Mouse (Mus musculus): ENCODE results near the gene Dnah11. TPM values are rescaled to one million over a fixed set of nuclear protein-coding genes. Genes with fewer than 3 reads are reported as not detected.

Dnah11 gene
- polyA plus RNA-seq, 1 experiment from 2014 or later: 0.16 TPM

GRCm38 (mm10) chr12:117857884-117858283 is 341.0 kb downstream of the Dnah11 start:
- no peak overlapping the region for H3K4me2 ChIP-seq (ENCODE audit: low read depth)
- H3K4me3 ChIP-seq (ENCODE audit: low read depth, low read length): no peak overlapping the region
- H3K9me3 ChIP-seq (ENCODE audit: control insufficient read depth, low read length): no peaks in the 10 kb centered on the region
- ATAC-seq (ENCODE audit: insufficient read depth, low FRiP score, low TSS enrichment) (no peak), DNase-seq (ENCODE audit: low spot score) (no peak)
- no peak overlapping the region for H3K27ac ChIP-seq (ENCODE audit: low read depth, low read length)
- no peak overlapping the region for H3K9ac ChIP-seq (ENCODE audit: low read length)
- 88% methylated on average over 6 of the region's 6 CpGs for WGBS
- H3K36me3 ChIP-seq (ENCODE audit: control insufficient read depth, insufficient read depth, low read length): no peaks in the 10 kb centered on the region
- no peaks in the 10 kb centered on the region for H3K27me3 ChIP-seq (ENCODE audit: control insufficient read depth, insufficient read depth, low read length)
- H3K4me1 ChIP-seq (ENCODE audit: control insufficient read depth, insufficient read depth, low read length): no peaks in the 10 kb centered on the region

- no peak overlapping the region for H3K9ac ChIP-seq (ENCODE audit: low read length)
- DNase-seq (ENCODE audit: low spot score) (no peak), ATAC-seq (ENCODE audit: insufficient read depth, low FRiP score, low TSS enrichment) (no peak)
- H3K36me3 ChIP-seq (ENCODE audit: control insufficient read depth, insufficient read depth, low read length): no peaks in the 10 kb centered on the region
- WGBS: 85% methylated on average over 9 of the region's 9 CpGs
- H3K9me3 ChIP-seq (ENCODE audit: control insufficient read depth, low read length): no peaks in the 10 kb centered on the region
- H3K27ac ChIP-seq (ENCODE audit: low read depth, low read length): no peak overlapping the region
- no peak overlapping the region for H3K4me2 ChIP-seq (ENCODE audit: low read depth)
- no peaks in the 10 kb centered on the region for H3K27me3 ChIP-seq (ENCODE audit: control insufficient read depth, insufficient read depth, low read length)
- H3K4me1 ChIP-seq (ENCODE audit: control insufficient read depth, insufficient read depth, low read length): no peaks in the 10 kb centered on the region
- no peak overlapping the region for H3K4me3 ChIP-seq (ENCODE audit: low read depth, low read length)
These were observed 341.8 kb downstream of the Dnah11 start for GRCm38 (mm10) chr12:117857023-117857422.

GRCm38 (mm10) chr12:117853316-117853715 is 345.5 kb downstream of the Dnah11 start:
- peaks cover 5% of the 10 kb centered on the region; the same call in 1 of the 2 replicates for H3K4me1 ChIP-seq (ENCODE audit: control insufficient read depth, insufficient read depth, low read length)
- no peaks in the 10 kb centered on the region for H3K27me3 ChIP-seq (ENCODE audit: control insufficient read depth, insufficient read depth, low read length)
- no peaks in the 10 kb centered on the region for H3K9me3 ChIP-seq (ENCODE audit: control insufficient read depth, low read length)
- DNase-seq (ENCODE audit: low spot score) (peak; percentile 56), ATAC-seq (ENCODE audit: insufficient read depth, low FRiP score, low TSS enrichment) (peak; percentile 33; the same call in 1 of the 2 replicates)
- 33% methylated on average over 6 of the region's 6 CpGs for WGBS
- H3K36me3 ChIP-seq (ENCODE audit: control insufficient read depth, insufficient read depth, low read length): no peaks in the 10 kb centered on the region
- no peak overlapping the region for H3K9ac ChIP-seq (ENCODE audit: low read length)
- no peak overlapping the region for H3K27ac ChIP-seq (ENCODE audit: low read depth, low read length)
- no peak overlapping the region for H3K4me3 ChIP-seq (ENCODE audit: low read depth, low read length)
- no peak overlapping the region for H3K4me2 ChIP-seq (ENCODE audit: low read depth)

DNA sequence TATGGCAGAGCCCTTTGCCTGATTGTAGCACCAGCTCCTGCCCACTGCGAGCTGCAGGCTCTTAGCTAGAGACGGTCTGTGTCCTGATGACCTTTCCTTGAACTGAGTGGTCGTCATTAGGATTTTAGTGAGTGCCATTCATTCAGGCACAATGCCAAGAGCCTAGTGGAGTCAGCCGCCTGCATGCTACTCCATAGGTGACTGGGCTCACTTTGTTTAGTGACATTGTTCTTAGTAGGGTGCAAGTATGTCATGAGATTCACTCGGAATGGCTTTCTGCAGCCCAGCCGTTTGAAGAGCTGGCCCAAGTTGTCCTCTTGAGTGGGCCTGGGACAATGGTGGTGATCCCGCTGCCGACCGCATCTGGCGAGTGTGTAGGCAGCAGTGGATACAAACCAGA is 348.4 kb downstream of the Dnah11 start:
- peak; percentile 30 for DNase-seq (ENCODE audit: low spot score)
- H3K27ac ChIP-seq (ENCODE audit: low read depth, low read length): no peak overlapping the region
- no peak overlapping the region for H3K9ac ChIP-seq (ENCODE audit: low read length)
- no peak overlapping the region for H3K4me2 ChIP-seq (ENCODE audit: low read depth)
- H3K36me3 ChIP-seq (ENCODE audit: control insufficient read depth, insufficient read depth, low read length): no peaks in the 10 kb centered on the region
- peaks cover 5% of the 10 kb centered on the region for H3K4me1 ChIP-seq (ENCODE audit: control insufficient read depth, insufficient read depth, low read length)
- no peaks in the 10 kb centered on the region for H3K9me3 ChIP-seq (ENCODE audit: control insufficient read depth, low read length)
- 20% methylated on average over 10 of the region's 10 CpGs for WGBS
- 0 out of 2 replicates have a peak, but pooled peaks have one; percentile 17 for ATAC-seq (ENCODE audit: insufficient read depth, low FRiP score, low TSS enrichment)
- no peak overlapping the region for H3K4me3 ChIP-seq (ENCODE audit: low read depth, low read length)
- no peaks in the 10 kb centered on the region for H3K27me3 ChIP-seq (ENCODE audit: control insufficient read depth, insufficient read depth, low read length)

GRCm38 (mm10) chr12:117848621-117849020 is 350.2 kb downstream of the Dnah11 start:
- H3K9ac ChIP-seq (ENCODE audit: low read length): no peak overlapping the region
- H3K9me3 ChIP-seq (ENCODE audit: control insufficient read depth, low read length): no peaks in the 10 kb centered on the region
- no peak overlapping the region for H3K4me3 ChIP-seq (ENCODE audit: low read depth, low read length)
- H3K4me1 ChIP-seq (ENCODE audit: control insufficient read depth, insufficient read depth, low read length): peaks cover 8% of the 10 kb centered on the region
- no peak overlapping the region for H3K27ac ChIP-seq (ENCODE audit: low read depth, low read length)
- H3K4me2 ChIP-seq (ENCODE audit: low read depth): no peak overlapping the region
- no peaks in the 10 kb centered on the region for H3K36me3 ChIP-seq (ENCODE audit: control insufficient read depth, insufficient read depth, low read length)
- ATAC-seq (ENCODE audit: insufficient read depth, low FRiP score, low TSS enrichment) (no peak), DNase-seq (ENCODE audit: low spot score) (no peak)
- H3K27me3 ChIP-seq (ENCODE audit: control insufficient read depth, insufficient read depth, low read length): no peaks in the 10 kb centered on the region
- 94% methylated on average over 6 of the region's 6 CpGs for WGBS

GRCm38 (mm10) chr12:117844917-117845316 is 353.9 kb downstream of the Dnah11 start:
- H3K9me3 ChIP-seq (ENCODE audit: control insufficient read depth, low read length): no peaks in the 10 kb centered on the region
- H3K36me3 ChIP-seq (ENCODE audit: control insufficient read depth, insufficient read depth, low read length): no peaks in the 10 kb centered on the region
- H3K4me3 ChIP-seq (ENCODE audit: low read depth, low read length): no peak overlapping the region
- no peak for ATAC-seq (ENCODE audit: insufficient read depth, low FRiP score, low TSS enrichment)
- DNase-seq (ENCODE audit: low spot score): no peak
- H3K27ac ChIP-seq (ENCODE audit: low read depth, low read length): no peak overlapping the region
- H3K4me1 ChIP-seq (ENCODE audit: control insufficient read depth, insufficient read depth, low read length): peaks cover 4% of the 10 kb centered on the region; the same call in 1 of the 2 replicates
- 24% methylated on average over 2 of the region's 2 CpGs for WGBS
- no peaks in the 10 kb centered on the region for H3K27me3 ChIP-seq (ENCODE audit: control insufficient read depth, insufficient read depth, low read length)
- no peak overlapping the region for H3K9ac ChIP-seq (ENCODE audit: low read length)
- peak overlapping the region; percentile 32; the same call in 1 of the 2 replicates for H3K4me2 ChIP-seq (ENCODE audit: low read depth)

DNA sequence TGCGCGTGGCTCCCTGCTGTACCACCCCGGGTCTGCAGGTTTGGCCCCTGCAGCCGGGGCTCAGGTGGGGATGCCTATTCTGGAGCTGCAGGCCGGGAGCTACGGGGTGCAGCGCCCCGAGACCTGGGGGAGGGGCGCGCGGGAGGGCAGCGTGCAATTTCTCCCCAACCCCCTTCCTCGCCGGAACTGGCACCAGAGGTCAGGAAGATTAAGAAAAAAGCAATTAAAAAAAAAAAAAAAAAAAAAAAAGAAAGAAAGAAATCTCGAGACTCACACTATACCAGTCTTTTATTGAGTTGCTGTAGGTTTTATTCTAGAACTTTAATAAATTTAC is 354.8 kb downstream of the Dnah11 start:
- Histone ChIP-seq H3K27me3 (ENCODE audit: control insufficient read depth, insufficient read depth, low read length) (no peaks in the 10 kb centered on the region), H3K4me1 (ENCODE audit: control insufficient read depth, insufficient read depth, low read length) (peaks cover 4% of the 10 kb centered on the region; the same call in 1 of the 2 replicates), H3K4me3 (ENCODE audit: low read depth, low read length) (peak overlapping the region; percentile 65), H3K9me3 (ENCODE audit: control insufficient read depth, low read length) (no peaks in the 10 kb centered on the region), H3K9ac (ENCODE audit: low read length) (peak overlapping the region; percentile 77), H3K27ac (ENCODE audit: low read depth, low read length) (no peak overlapping the region), H3K4me2 (ENCODE audit: low read depth) (peak overlapping the region; percentile 95), H3K36me3 (ENCODE audit: control insufficient read depth, insufficient read depth, low read length) (no peaks in the 10 kb centered on the region)
- 1% methylated on average over 15 of the region's 15 CpGs for WGBS
- ATAC-seq (ENCODE audit: insufficient read depth, low FRiP score, low TSS enrichment) (no peak), DNase-seq (ENCODE audit: low spot score) (no peak)

DNA sequence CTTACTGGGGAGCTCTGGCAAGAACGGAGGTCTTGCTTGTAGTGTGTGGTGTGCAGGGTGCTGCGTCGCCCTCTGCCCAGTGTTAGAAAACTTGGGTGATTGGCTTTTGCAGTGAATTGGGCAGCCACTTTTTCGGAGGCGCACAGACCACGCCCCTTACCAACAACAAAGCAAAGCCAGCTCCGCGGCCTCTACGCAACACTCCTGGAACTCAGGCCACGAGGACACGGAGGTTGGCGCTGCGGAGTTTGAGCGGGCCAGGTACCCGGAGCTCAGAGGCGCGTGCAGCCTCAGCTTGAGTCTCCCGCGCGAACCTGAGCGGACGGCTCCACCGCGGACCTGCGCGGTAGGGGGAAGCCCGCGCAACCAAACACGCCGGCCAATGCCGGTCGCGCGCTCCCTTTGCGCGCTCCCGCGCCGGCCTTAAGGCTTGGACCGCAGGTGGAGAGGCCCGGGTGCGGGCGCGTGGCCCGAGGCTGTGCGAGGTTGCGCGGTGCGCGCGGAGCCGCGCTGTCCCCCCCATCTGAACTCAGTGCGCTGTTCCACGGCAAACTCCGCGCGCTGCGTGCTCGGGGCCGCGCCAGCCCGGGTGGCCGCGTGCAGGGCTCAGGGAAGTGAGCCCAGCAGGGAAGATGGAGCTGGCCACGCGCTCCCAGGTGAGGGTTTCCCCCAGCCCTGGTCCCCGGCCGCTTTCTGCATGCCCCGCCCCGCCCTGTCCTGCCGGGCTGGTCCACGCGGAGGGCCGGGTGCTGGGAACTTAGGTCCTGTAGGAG is 355.4 kb downstream of the Dnah11 start:
- H3K4me2 ChIP-seq (ENCODE audit: low read depth): peak overlapping the region; percentile 95
- no peak overlapping the region for H3K27ac ChIP-seq (ENCODE audit: low read depth, low read length)
- peak; percentile 88 for ATAC-seq (ENCODE audit: insufficient read depth, low FRiP score, low TSS enrichment)
- DNase-seq (ENCODE audit: low spot score): peak; percentile 85
- H3K4me1 ChIP-seq (ENCODE audit: control insufficient read depth, insufficient read depth, low read length): peaks cover 4% of the 10 kb centered on the region; the same call in 1 of the 2 replicates
- H3K4me3 ChIP-seq (ENCODE audit: low read depth, low read length): peak overlapping the region; percentile 65
- no peaks in the 10 kb centered on the region for H3K36me3 ChIP-seq (ENCODE audit: control insufficient read depth, insufficient read depth, low read length)
- no peaks in the 10 kb centered on the region for H3K9me3 ChIP-seq (ENCODE audit: control insufficient read depth, low read length)
- WGBS: under 1% methylated on average over 66 of the region's 75 CpGs
- peak overlapping the region; percentile 77 for H3K9ac ChIP-seq (ENCODE audit: low read length)
- no peaks in the 10 kb centered on the region for H3K27me3 ChIP-seq (ENCODE audit: control insufficient read depth, insufficient read depth, low read length)

DNA sequence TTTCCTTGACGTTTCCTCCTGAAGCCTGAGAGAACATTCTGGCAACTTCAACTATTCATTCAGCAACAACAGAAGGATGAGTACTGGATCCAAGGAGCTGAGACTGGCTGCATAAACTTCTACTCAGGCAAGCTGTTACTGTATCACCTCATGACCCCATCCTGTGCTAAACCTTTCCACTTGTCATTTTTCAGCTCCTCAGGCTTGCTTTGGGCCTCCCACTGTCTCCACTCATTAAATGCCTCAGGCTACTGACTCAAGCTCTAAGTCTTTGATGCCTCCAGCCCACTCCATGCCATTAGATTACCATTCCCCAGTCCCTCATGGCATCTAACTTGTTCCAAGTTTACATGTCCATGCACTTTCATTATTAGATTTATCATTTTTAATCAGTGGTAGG is 356.2 kb downstream of the Dnah11 start:
- Histone ChIP-seq H3K27me3 (ENCODE audit: control insufficient read depth, insufficient read depth, low read length) (no peaks in the 10 kb centered on the region), H3K4me2 (ENCODE audit: low read depth) (no peak overlapping the region; the same call in 1 of the 2 replicates), H3K27ac (ENCODE audit: low read depth, low read length) (no peak overlapping the region), H3K9ac (ENCODE audit: low read length) (no peak overlapping the region), H3K36me3 (ENCODE audit: control insufficient read depth, insufficient read depth, low read length) (no peaks in the 10 kb centered on the region), H3K4me1 (ENCODE audit: control insufficient read depth, insufficient read depth, low read length) (peaks cover 4% of the 10 kb centered on the region; the same call in 1 of the 2 replicates), H3K9me3 (ENCODE audit: control insufficient read depth, low read length) (no peaks in the 10 kb centered on the region), H3K4me3 (ENCODE audit: low read depth, low read length) (no peak overlapping the region; the same call in 1 of the 2 replicates)
- ATAC-seq (ENCODE audit: insufficient read depth, low FRiP score, low TSS enrichment): no peak
- no peak for DNase-seq (ENCODE audit: low spot score)
- WGBS: 78% methylated on average over 1 of the region's 1 CpGs

Measured in neural tube, embryonic 11.5 days (tissue).